Mouse (Mus musculus): Measurements from ENCODE around the gene Ctnnal1. TPM values are rescaled to one million over a fixed set of nuclear protein-coding genes. Genes with fewer than 3 reads are reported as not detected.

Gene Ctnnal1
- polyA plus RNA-seq, 1 experiment from 2014 or later, result 31.7 TPM

DNA sequence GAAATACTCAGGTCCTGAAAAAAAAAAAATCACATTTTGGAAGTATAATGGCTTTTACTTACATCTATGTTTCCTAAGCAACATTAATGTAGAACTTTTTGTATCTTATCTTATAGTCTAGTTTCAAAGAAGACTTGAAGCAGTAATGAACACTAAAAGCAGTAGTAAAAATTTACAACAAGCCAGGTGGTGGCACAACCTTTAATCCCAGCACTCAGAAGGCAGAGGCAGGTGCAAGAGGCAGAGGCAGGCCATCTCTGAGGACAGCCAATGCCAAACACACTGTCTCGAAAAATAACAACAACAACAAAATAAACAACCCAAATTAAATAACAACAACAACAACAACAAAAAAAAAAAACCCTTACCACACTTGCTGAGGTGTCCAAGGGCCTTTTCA, 93.9 kb downstream of the Ctnnal1 start:
- 73% methylated on average over 1 of the region's 1 CpGs for WGBS
- peaks cover 93% of the 10 kb centered on the region for H3K36me3 ChIP-seq
- ATAC-seq (ENCODE audit: low FRiP score, low read depth), result no peak

DNA sequence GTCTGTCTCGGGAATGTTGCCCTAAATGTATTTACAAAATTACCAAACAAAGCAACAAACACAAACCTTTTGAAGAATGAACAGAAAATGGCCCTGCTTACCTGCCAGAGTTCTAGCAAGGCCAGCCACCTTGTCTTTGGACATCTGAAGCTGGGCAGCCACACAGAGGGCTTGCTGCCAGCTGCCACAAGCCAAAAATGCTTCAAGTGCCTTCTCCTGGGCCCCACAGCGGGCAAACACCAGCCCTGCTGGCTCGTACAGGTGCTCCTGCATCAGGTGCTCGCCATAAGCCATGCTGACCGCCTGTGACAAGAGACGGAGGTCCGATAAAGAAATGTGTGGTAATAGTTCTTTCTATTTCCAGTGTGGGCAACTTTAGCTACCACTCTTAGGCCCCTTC, 96.1 kb downstream of the Ctnnal1 start:
- H3K9ac ChIP-seq, result no peak overlapping the region
- no peak overlapping the region for H3K4me2 ChIP-seq (replicated peaks)
- H3K27me3 ChIP-seq, result no peaks in the 10 kb centered on the region
- no peak overlapping the region for H3K27ac ChIP-seq
- no peaks in the 10 kb centered on the region for H3K4me1 ChIP-seq
- peaks cover 96% of the 10 kb centered on the region for H3K36me3 ChIP-seq
- ATAC-seq (ENCODE audit: low FRiP score, low read depth), result no peak
- no peak overlapping the region for H3K4me3 ChIP-seq
- H3K9me3 ChIP-seq, result no peaks in the 10 kb centered on the region
- 89% methylated on average over 7 of the region's 7 CpGs for WGBS

More for the DNA sequence above, 93.9 kb downstream of the Ctnnal1 start:
- H3K4me1 ChIP-seq, result no peaks in the 10 kb centered on the region
- no peak overlapping the region for H3K4me2 ChIP-seq (replicated peaks)
- no peak overlapping the region for H3K27ac ChIP-seq
- no peak overlapping the region for H3K4me3 ChIP-seq
- no peaks in the 10 kb centered on the region for H3K27me3 ChIP-seq
- H3K9ac ChIP-seq, result no peak overlapping the region
- H3K9me3 ChIP-seq, result no peaks in the 10 kb centered on the region

DNA sequence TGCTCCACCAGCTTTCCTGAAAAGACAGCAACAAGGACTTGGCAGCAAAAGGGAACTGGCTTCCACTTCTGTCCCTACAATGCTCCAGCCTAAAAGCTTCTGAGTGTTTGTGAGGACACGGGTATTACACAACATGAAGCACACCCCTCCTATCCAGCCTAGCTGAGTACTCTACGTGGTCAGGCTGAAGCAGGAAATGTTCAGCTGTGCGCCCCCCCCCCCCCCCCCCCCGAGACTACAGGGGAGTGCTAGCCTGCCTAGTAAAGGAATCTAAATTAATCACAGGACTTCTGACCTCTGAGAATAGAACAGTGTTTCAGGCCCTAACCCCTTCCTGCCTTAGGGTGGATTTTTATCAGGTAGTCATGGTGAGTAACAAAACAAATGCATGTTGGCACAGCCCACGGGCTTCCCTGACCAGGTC, 97.1 kb downstream of the Ctnnal1 start:
- Histone ChIP-seq H3K9ac (no peak overlapping the region), H3K36me3 (peaks cover 96% of the 10 kb centered on the region), H3K27me3 (no peaks in the 10 kb centered on the region), H3K9me3 (no peaks in the 10 kb centered on the region), H3K27ac (no peak overlapping the region), H3K4me3 (no peak overlapping the region), H3K4me2 (replicated peaks) (no peak overlapping the region), H3K4me1 (no peaks in the 10 kb centered on the region)
- no peak for ATAC-seq (ENCODE audit: low FRiP score, low read depth)
- WGBS, result 64% methylated on average over 5 of the region's 5 CpGs

MicroRNA genes within 50 kb of the gene (microRNA counts, 519-probe panel; counts per million panel counts)
- microRNA mmu-miR-32, result 3,804 counts per million, percentile 73 among the panel's probes with 10 or more counts

Small RNA genes within 50 kb of the gene (microRNA-seq; reads per million reads assigned to microRNA genes)
- 236 reads per million, percentile 63 among the genes with 10 or more reads in this experiment for gene Mir32

Other genes starting within 250 kb of the Ctnnal1 start
- gene Gm26657, start 125.1 kb downstream of the Ctnnal1 start, polyA plus RNA-seq (2015; fragmentation: Nextera tagmentation; extraction: Ambion mirVana), result not detected in 2 replicates
- gene Actl7b, start 123.7 kb downstream of the Ctnnal1 start, polyA plus RNA-seq (2015; fragmentation: Nextera tagmentation; extraction: Ambion mirVana), result not detected in 2 replicates
- gene Actl7a, start 121.8 kb downstream of the Ctnnal1 start, polyA plus RNA-seq (2015; fragmentation: Nextera tagmentation; extraction: Ambion mirVana), result not detected in 2 replicates
- gene Elp1, start 62.9 kb downstream of the Ctnnal1 start, polyA plus RNA-seq (2015; fragmentation: Nextera tagmentation; extraction: Ambion mirVana), result 60.6 and 60.9 TPM in 2 replicates
- 19.7 and 23.0 TPM in 2 replicates for gene Fam206a, start 62.8 kb downstream of the Ctnnal1 start, polyA plus RNA-seq (2015; fragmentation: Nextera tagmentation; extraction: Ambion mirVana)
- gene Tmem245, start 82.2 kb upstream of the Ctnnal1 start, polyA plus RNA-seq (2015; fragmentation: Nextera tagmentation; extraction: Ambion mirVana), result 10.0 and 11.6 TPM in 2 replicates
- gene Frrs1l, start 125.2 kb upstream of the Ctnnal1 start, polyA plus RNA-seq (2015; fragmentation: Nextera tagmentation; extraction: Ambion mirVana), result 3.0 and 3.4 TPM in 2 replicates

Measured in limb, embryonic 13.5 days (tissue).